Mouse (Mus musculus): ENCODE results near the gene Myt1l.

DNA sequence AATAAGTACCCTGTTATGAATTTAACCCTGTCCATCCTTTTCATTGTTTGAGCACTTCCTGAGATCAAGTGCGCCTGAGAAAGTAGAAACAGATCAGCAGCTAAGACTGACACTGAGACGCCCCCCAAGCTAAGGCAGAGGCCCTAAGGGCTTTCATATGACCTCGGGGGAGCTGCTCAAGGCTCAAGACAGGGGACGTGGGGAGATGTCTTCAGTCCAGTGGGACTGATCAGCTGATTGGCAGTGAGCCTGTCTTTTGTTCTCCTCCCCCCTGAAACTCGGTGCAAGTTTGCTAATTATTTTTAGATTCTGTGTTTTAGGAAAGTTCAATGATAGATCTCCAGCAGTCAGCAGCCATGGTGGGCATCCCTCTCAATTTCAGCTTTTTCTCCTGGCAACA lies 10.9 kb downstream of the Myt1l start:
- TF ChIP-seq EP300 (IDR thresholded peaks at IDR 0.05) (no peak), CTCF (IDR thresholded peaks at IDR 0.05) (no peak)

Measured in lung, postnatal 0 days (tissue).